Mouse (Mus musculus): ENCODE data around the gene Gpr137. TPM values are rescaled to one million over a fixed set of nuclear protein-coding genes. Genes with fewer than 3 reads are reported as not detected.
A peak's percentile ranks its signal among the peaks of the same experiment; 100 is the strongest.

Gpr137 gene
- polyA plus RNA-seq, 1 experiment from 2014 or later = 24.7 TPM

DNA sequence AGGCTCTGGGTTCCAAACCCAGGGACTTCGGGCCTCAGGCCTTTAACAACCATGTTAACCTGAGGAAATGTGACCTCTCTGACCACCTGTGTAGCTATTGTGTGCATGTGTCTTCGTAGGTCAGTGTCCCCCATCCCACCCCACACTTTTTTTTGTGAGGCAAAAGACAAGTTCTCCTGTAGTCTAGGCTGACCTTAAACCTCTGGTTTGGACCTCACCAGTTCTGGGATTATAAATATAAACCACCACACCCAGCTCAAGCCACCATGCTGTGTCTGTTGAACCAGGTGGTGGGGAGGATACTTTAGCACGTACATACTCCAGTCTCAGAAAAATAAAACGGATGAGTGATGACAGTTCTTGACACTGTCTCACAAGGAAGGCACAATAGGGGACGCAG is 7.7 kb upstream of the Gpr137 start:
- Histone ChIP-seq H3K9me3 (ENCODE audit: control insufficient read depth, low read length) (no peaks in the 10 kb centered on the region), H3K4me3 (ENCODE audit: low read depth, low read length) (peak overlapping the region; percentile 65), H3K9ac (ENCODE audit: low read length) (no peak overlapping the region; the same call in 1 of the 2 replicates), H3K36me3 (ENCODE audit: control insufficient read depth, insufficient read depth, low read length) (peaks cover 5% of the 10 kb centered on the region; the same call in 1 of the 2 replicates), H3K4me1 (replicated peaks; ENCODE audit: control insufficient read depth, insufficient read depth) (peaks cover 6% of the 10 kb centered on the region; the same call in 1 of the 2 replicates), H3K4me2 (replicated peaks; ENCODE audit: low read depth) (peak overlapping the region; percentile 89), H3K27me3 (ENCODE audit: control insufficient read depth, insufficient read depth, low read length) (no peaks in the 10 kb centered on the region), H3K27ac (replicated peaks) (peak overlapping the region; percentile 24; the same call in 1 of the 2 replicates)
- ATAC-seq (ENCODE audit: low FRiP score, low TSS enrichment) (no peak), DNase-seq (ENCODE audit: low spot score) (no peak)
- 48% methylated on average over 5 of the region's 5 CpGs for WGBS
- TF ChIP-seq EP300 (optimal IDR thresholded peaks at IDR 0.05) (no peak), CTCF (IDR thresholded peaks at IDR 0.05; ENCODE audit: low read depth) (no peak)

DNA sequence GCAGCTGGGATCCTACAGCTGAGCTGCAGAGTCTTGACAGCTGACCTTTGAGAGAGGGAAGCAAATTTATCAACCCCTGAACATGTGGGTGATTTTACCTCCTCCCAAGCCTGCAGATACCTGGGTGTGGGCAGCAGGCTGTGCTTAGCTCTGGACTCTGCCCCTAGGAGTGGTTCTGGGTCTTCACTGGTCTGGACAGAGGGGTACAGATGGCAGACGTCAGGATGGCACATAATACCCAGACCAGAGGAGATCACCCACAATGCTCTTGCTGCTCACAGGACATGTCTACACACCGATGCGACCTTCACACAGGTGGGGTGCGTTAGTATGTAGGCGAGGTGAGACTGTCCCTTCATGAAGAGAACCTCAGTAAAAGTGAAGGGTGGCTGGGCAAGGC is 7.3 kb upstream of the Gpr137 start:
- Histone ChIP-seq H3K27me3 (ENCODE audit: control insufficient read depth, insufficient read depth, low read length) (no peaks in the 10 kb centered on the region), H3K9ac (ENCODE audit: low read length) (no peak overlapping the region; the same call in 1 of the 2 replicates), H3K4me3 (ENCODE audit: low read depth, low read length) (no peak overlapping the region), H3K27ac (replicated peaks) (peak overlapping the region; percentile 24; the same call in 1 of the 2 replicates), H3K36me3 (ENCODE audit: control insufficient read depth, insufficient read depth, low read length) (peaks cover 4% of the 10 kb centered on the region; the same call in 1 of the 2 replicates), H3K9me3 (ENCODE audit: control insufficient read depth, low read length) (no peaks in the 10 kb centered on the region), H3K4me2 (replicated peaks; ENCODE audit: low read depth) (no peak overlapping the region), H3K4me1 (replicated peaks; ENCODE audit: control insufficient read depth, insufficient read depth) (peaks cover 6% of the 10 kb centered on the region; the same call in 1 of the 2 replicates)
- WGBS = 79% methylated on average over 5 of the region's 5 CpGs
- TF ChIP-seq EP300 (optimal IDR thresholded peaks at IDR 0.05) (no peak), CTCF (IDR thresholded peaks at IDR 0.05; ENCODE audit: low read depth) (no peak)
- DNase-seq (ENCODE audit: low spot score) = no peak
- no peak for ATAC-seq (ENCODE audit: low FRiP score, low TSS enrichment)

DNA sequence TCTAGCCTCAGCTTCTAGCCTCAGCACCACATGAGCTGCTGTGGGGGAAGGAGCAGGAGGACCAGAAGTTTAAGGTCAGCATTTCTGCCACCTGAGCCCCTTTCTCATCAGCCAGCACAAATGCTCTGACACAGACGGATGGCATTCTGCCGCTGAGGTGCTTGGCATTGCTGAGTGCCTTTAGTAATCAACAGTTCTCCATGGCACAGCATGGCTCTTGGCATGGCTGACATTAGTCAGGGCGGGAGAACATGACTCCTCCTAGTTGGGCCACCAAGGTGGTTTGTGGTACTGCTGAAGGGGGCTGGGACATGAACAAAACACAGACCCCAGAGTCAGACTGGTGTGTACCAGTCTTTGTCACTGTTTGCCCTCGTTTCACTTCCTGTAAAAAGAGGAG is 5.9 kb upstream of the Gpr137 start:
- Histone ChIP-seq H3K4me1 (replicated peaks; ENCODE audit: control insufficient read depth, insufficient read depth) (peaks cover 6% of the 10 kb centered on the region; the same call in 1 of the 2 replicates), H3K9ac (ENCODE audit: low read length) (no peak overlapping the region), H3K27ac (replicated peaks) (no peak overlapping the region), H3K27me3 (ENCODE audit: control insufficient read depth, insufficient read depth, low read length) (no peaks in the 10 kb centered on the region), H3K4me3 (ENCODE audit: low read depth, low read length) (no peak overlapping the region), H3K36me3 (ENCODE audit: control insufficient read depth, insufficient read depth, low read length) (peaks cover 2% of the 10 kb centered on the region; the same call in 1 of the 2 replicates), H3K9me3 (ENCODE audit: control insufficient read depth, low read length) (no peaks in the 10 kb centered on the region), H3K4me2 (replicated peaks; ENCODE audit: low read depth) (no peak overlapping the region)
- no peak for DNase-seq (ENCODE audit: low spot score)
- TF ChIP-seq CTCF (IDR thresholded peaks at IDR 0.05; ENCODE audit: low read depth) = no peak
- no peak for TF ChIP-seq EP300 (optimal IDR thresholded peaks at IDR 0.05)
- 72% methylated on average over 4 of the region's 4 CpGs for WGBS
- ATAC-seq (ENCODE audit: low FRiP score, low TSS enrichment) = no peak

DNA sequence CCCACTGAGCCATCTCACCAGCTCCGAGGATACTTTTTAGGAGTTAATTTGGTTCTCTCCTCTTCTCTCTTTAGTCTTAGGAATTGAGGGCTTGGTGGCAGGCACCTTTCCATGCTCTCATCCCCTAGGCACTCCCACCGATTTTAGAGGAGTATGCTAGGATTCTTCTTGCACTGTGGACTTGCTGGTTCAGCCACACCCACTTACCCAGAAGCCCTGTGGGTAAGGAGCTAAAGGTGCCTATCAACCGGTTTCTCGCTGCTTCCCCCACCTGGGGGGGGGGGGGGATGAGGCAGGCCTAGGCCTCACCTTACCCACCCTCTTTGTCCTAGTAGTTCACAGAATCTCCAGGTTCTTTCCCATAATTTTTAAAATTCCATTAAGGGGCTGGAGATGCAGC is 5.5 kb upstream of the Gpr137 start:
- H3K4me3 ChIP-seq (ENCODE audit: low read depth, low read length) = no peak overlapping the region
- H3K36me3 ChIP-seq (ENCODE audit: control insufficient read depth, insufficient read depth, low read length) = peaks cover 2% of the 10 kb centered on the region; the same call in 1 of the 2 replicates
- H3K9ac ChIP-seq (ENCODE audit: low read length) = no peak overlapping the region
- H3K9me3 ChIP-seq (ENCODE audit: control insufficient read depth, low read length) = no peaks in the 10 kb centered on the region
- H3K4me1 ChIP-seq (replicated peaks; ENCODE audit: control insufficient read depth, insufficient read depth) = peaks cover 2% of the 10 kb centered on the region; the same call in 1 of the 2 replicates
- 48% methylated on average over 4 of the region's 4 CpGs for whole genome bisulfite sequencing
- H3K27ac ChIP-seq (replicated peaks) = no peak overlapping the region
- H3K27me3 ChIP-seq (ENCODE audit: control insufficient read depth, insufficient read depth, low read length) = no peaks in the 10 kb centered on the region
- DNase-seq (ENCODE audit: low spot score) (no peak), ATAC-seq (ENCODE audit: low FRiP score, low TSS enrichment) (no peak)
- TF ChIP-seq CTCF (IDR thresholded peaks at IDR 0.05; ENCODE audit: low read depth) = no peak
- no peak for TF ChIP-seq EP300 (optimal IDR thresholded peaks at IDR 0.05)
- no peak overlapping the region for H3K4me2 ChIP-seq (replicated peaks; ENCODE audit: low read depth)

DNA sequence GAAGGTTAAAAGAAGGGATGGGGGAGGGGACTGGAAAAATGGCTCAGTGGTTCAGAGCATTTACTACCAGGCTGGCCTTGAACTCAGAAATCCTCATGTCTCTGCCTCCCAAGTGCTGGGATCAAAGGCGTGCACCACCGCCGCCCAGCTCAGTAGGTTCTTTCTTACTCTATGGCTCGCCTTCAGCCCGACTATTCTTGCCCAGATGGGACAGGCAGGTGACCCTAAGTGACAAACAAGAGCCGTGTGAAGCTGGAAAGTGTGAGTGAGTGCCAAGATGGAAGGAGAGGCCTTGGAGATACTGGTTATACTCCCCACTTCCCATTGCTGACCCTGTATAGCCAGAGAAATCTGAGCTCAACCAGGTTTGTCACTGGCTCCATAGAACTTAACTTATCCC is 1.4 kb upstream of the Gpr137 start:
- H3K4me2 ChIP-seq (replicated peaks; ENCODE audit: low read depth) = no peak overlapping the region
- H3K4me3 ChIP-seq (ENCODE audit: low read depth, low read length) = no peak overlapping the region
- H3K9me3 ChIP-seq (ENCODE audit: control insufficient read depth, low read length) = no peaks in the 10 kb centered on the region
- no peak overlapping the region for H3K27ac ChIP-seq (replicated peaks)
- TF ChIP-seq CTCF (IDR thresholded peaks at IDR 0.05; ENCODE audit: low read depth) = no peak
- peaks cover 2% of the 10 kb centered on the region; the same call in 1 of the 2 replicates for H3K36me3 ChIP-seq (ENCODE audit: control insufficient read depth, insufficient read depth, low read length)
- DNase-seq (ENCODE audit: low spot score) (no peak), ATAC-seq (ENCODE audit: low FRiP score, low TSS enrichment) (no peak)
- peaks cover 5% of the 10 kb centered on the region; the same call in 1 of the 2 replicates for H3K4me1 ChIP-seq (replicated peaks; ENCODE audit: control insufficient read depth, insufficient read depth)
- no peak overlapping the region for H3K9ac ChIP-seq (ENCODE audit: low read length)
- H3K27me3 ChIP-seq (ENCODE audit: control insufficient read depth, insufficient read depth, low read length) = no peaks in the 10 kb centered on the region
- 93% methylated on average over 6 of the region's 6 CpGs for WGBS

DNA sequence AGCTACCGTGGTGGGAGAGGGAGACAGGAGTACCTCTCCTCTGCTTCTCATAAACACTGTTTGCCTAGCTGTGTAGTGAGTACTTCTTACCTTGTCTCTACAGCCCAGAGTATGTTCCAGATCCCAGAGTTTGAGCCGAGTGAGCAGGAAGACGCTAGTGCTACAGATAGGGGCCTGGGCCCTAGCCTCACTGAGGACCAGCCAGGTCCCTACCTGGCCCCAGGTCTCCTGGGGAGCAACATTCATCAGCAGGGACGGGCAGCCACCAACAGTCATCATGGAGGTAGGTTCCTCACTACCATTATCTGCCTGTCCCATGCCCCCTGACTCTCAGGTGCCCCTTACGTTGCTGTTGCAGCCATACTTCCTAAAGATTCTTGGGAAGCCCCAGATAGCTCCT is 484 bp upstream of the Gpr137 start:
- no peak for ATAC-seq (ENCODE audit: low FRiP score, low TSS enrichment)
- Histone ChIP-seq H3K4me2 (replicated peaks; ENCODE audit: low read depth) (peak overlapping the region; percentile 98), H3K27me3 (ENCODE audit: control insufficient read depth, insufficient read depth, low read length) (no peaks in the 10 kb centered on the region), H3K9ac (ENCODE audit: low read length) (peak overlapping the region; percentile 80), H3K9me3 (ENCODE audit: control insufficient read depth, low read length) (no peaks in the 10 kb centered on the region), H3K36me3 (ENCODE audit: control insufficient read depth, insufficient read depth, low read length) (peaks cover 2% of the 10 kb centered on the region; the same call in 1 of the 2 replicates), H3K4me3 (ENCODE audit: low read depth, low read length) (peak overlapping the region; percentile 64), H3K27ac (replicated peaks) (peak overlapping the region; percentile 98), H3K4me1 (replicated peaks; ENCODE audit: control insufficient read depth, insufficient read depth) (peaks cover 5% of the 10 kb centered on the region; the same call in 1 of the 2 replicates)
- no peak for TF ChIP-seq CTCF (IDR thresholded peaks at IDR 0.05; ENCODE audit: low read depth)
- TF ChIP-seq EP300 (optimal IDR thresholded peaks at IDR 0.05) = no peak
- no peak for DNase-seq (ENCODE audit: low spot score)
- 23% methylated on average over 5 of the region's 5 CpGs for WGBS

Measured in stomach, postnatal 0 days (tissue).